Mouse (Mus musculus) midbrain, embryonic 16.5 days (tissue): Measurements from ENCODE around the gene Spast. TPM values are rescaled to one million over a fixed set of nuclear protein-coding genes. Genes with fewer than 3 reads are reported as not detected.

ENCODE experiments used
- ATAC-seq: fragments of 200-750 bp; cut with Nextera tagmentation; 2 replicates; pipeline ENCODE4 v1.8.0; 2017; ENCODE audit warnings: moderate TSS enrichment
- H3K27ac ChIP-seq: fragments of 300-500 bp; sonication (generic); 2 replicates; pipeline ENCODE4 v1.5.1; 2014; ENCODE audit warnings: mild to moderate bottlenecking, low read length, mixed read lengths
- H3K27me3 ChIP-seq: fragments of 300-500 bp; sonication (generic); 2 replicates; pipeline ENCODE4 v1.6.1; 2014; ENCODE audit warnings: low read depth, low read length, mixed read lengths; ENCODE audit not compliant: control insufficient read depth, insufficient read depth
- H3K36me3 ChIP-seq: fragments of 300-500 bp; sonication (generic); 2 replicates; pipeline ENCODE4 v1.6.1; 2014; ENCODE audit warnings: mild to moderate bottlenecking, low read length, moderate library complexity, mixed read lengths; ENCODE audit not compliant: control insufficient read depth, insufficient read depth
- H3K4me1 ChIP-seq: fragments of 300-500 bp; sonication (generic); 2 replicates; pipeline ENCODE4 v1.6.1; 2014; ENCODE audit warnings: mild to moderate bottlenecking, low read length, mixed read lengths; ENCODE audit not compliant: control insufficient read depth, insufficient read depth
- H3K4me2 ChIP-seq: fragments of 300-500 bp; sonication (generic); 2 replicates; pipeline ENCODE4 v1.6.1; 2014; ENCODE audit warnings: mild to moderate bottlenecking, low read length, mixed read lengths
- H3K4me3 ChIP-seq: fragments of 300-500 bp; sonication (generic); 2 replicates; pipeline ENCODE4 v1.5.1; 2014; ENCODE audit warnings: low read depth, mild to moderate bottlenecking, low read length, moderate library complexity, mixed read lengths
- H3K9ac ChIP-seq: fragments of 300-500 bp; sonication (generic); 2 replicates; pipeline ENCODE4 v1.6.1; 2014; ENCODE audit warnings: low read depth, low read length, mixed read lengths
- H3K9me3 ChIP-seq: fragments of 300-500 bp; sonication (generic); replicated peaks from 2 replicates; pipeline ENCODE4 v1.6.1; 2014; ENCODE audit warnings: mild to moderate bottlenecking, low read length, mixed read lengths; ENCODE audit not compliant: control insufficient read depth, poor library complexity, severe bottlenecking
- WGBS: fragments of 180-500 bp; shearing (Covaris S2); extraction: QIAGEN DNeasy Blood & Tissue Kit; methylation state at CpG from one replicate; pipeline ENCODE4 v1.1.7; 2014; 5-methylcytosine and 5-hydroxymethylcytosine counted together
- polyA plus RNA-seq: library from polyadenylated mRNA; unstranded; fragments of >200 nt; fragmentation: Nextera tagmentation; extraction: Ambion mirVana; gene quantifications from 2 replicates; pipeline ENCODE4 v1.2.1, GENCODE M21; 2015

Spast gene
- polyA plus RNA-seq, 1 experiment from 2014 or later: 22.0 TPM

DNA sequence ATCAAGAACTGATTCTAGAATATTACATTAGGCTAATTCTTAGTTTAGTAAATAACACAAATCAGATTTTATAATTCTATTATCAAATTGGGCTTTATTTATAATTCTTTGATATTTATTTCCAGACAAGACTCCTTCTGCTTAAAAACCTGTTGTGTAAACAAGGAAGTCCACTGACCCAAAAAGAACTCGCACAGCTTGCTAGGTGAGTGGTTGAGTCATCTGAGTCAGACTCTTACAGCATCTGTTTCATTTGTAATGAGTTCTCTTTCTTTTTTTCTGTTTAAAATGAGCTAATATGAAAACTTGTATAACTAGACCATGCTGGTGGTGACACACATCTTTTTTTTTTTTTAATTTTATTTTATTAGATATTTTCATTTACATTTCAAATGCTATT, 38.1 kb downstream of the Spast start:
- 98% methylated on average over 1 of the region's 1 CpGs for WGBS
- peaks cover 37% of the 10 kb centered on the region for H3K36me3 ChIP-seq

DNA sequence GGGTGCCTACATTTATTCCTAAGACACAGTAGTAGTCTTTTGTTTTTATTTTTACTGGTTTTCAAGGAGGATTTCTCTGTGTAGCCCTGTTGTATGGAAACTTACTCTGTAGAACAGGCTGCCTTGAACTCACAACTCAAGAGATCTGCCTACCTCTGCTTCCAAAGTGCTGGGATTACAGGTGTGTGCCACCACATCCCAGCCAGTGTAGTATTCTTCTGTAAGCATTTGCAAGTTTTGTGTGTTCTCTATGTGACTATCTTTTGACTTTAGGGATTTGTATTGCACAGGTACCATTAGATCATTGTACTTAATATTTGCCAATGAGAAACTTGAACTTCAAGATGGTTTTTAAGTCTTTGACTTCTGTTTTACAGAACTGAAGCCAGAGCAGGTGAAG, 47.9 kb downstream of the Spast start:
- Histone ChIP-seq H3K9ac (no peak overlapping the region), H3K4me2 (no peak overlapping the region), H3K27me3 (no peaks in the 10 kb centered on the region), H3K4me1 (no peaks in the 10 kb centered on the region), H3K27ac (no peak overlapping the region), H3K36me3 (peaks cover 36% of the 10 kb centered on the region), H3K4me3 (no peak overlapping the region), H3K9me3 (no peaks in the 10 kb centered on the region)
- ATAC-seq: no peak

More for the DNA sequence above, 38.1 kb downstream of the Spast start:
- Histone ChIP-seq H3K27ac (no peak overlapping the region), H3K27me3 (no peaks in the 10 kb centered on the region), H3K4me3 (no peak overlapping the region), H3K9me3 (no peaks in the 10 kb centered on the region), H3K4me2 (no peak overlapping the region), H3K9ac (no peak overlapping the region), H3K4me1 (no peaks in the 10 kb centered on the region)
- ATAC-seq: no peak

DNA sequence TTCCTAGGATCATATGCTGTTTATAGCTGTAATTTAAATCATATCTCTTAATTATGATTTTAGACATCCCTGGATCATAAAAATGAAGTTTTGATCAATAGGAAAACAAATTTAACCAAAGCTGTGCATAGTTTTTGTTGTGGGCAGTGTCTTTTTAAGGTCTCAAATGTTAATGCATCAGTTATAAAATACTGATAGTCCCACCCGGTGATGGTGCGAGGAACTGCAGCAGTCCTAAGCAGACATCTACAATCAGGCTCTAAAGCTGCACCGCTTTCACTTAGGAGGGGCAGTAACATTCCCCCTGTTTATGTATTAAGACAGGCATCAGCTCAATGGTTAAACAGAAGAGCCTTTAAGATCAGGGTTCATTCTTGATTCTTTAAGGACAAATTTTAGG, 51.1 kb downstream of the Spast start:
- Histone ChIP-seq H3K4me3 (no peak overlapping the region), H3K9ac (no peak overlapping the region), H3K36me3 (peaks cover 16% of the 10 kb centered on the region), H3K4me2 (no peak overlapping the region), H3K27me3 (no peaks in the 10 kb centered on the region), H3K27ac (no peak overlapping the region), H3K9me3 (no peaks in the 10 kb centered on the region), H3K4me1 (no peaks in the 10 kb centered on the region)
- ATAC-seq: no peak
- WGBS: 83% methylated on average over 3 of the region's 3 CpGs

DNA sequence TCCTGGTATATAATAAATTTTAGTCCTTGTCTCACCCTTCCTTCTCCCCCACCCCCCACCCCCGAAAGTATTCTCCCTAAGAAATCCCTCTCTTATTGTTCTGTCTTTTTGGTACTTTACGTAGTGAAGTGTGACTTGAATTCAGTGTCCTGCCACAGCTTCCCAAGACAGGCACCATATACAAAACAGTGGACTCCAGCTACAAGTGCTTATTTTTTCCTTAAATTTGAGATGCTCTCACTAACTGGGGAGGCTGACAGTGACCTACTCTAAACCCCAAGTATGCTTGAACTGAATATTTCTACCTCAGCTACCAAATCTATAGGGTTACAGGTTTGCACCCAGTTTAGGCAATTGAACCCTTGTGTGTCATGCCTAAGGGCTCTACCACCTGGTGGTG, 55.6 kb downstream of the Spast start:
- H3K4me1 ChIP-seq: peaks cover 8% of the 10 kb centered on the region; the same call in 1 of the 2 replicates
- WGBS: 71% methylated on average over 2 of the region's 2 CpGs
- H3K4me2 ChIP-seq: no peak overlapping the region
- H3K9me3 ChIP-seq: no peaks in the 10 kb centered on the region
- no peaks in the 10 kb centered on the region for H3K36me3 ChIP-seq
- H3K27ac ChIP-seq: no peak overlapping the region
- H3K4me3 ChIP-seq: no peak overlapping the region
- ATAC-seq: no peak
- H3K27me3 ChIP-seq: no peaks in the 10 kb centered on the region
- H3K9ac ChIP-seq: no peak overlapping the region

DNA sequence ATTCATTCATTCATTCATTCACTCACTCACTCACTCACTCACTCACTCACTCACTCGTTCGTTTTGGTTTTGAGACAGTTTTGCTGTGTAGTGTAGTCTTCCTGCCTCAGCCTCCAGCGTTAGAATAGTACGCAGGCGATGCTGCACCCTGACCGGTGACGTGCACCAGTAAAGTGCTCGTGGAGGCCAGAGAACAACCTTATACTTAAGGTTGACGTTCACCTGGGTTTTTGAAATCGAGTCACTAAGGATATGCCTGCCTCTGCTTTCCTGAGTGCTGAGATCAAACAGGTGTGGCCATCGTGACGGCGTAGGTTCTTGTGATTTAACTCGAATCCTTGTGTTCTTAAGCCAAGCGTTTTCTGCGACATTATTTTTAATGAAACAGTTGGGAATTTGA, 56.1 kb downstream of the Spast start:
- peak overlapping the region; percentile 35 for H3K27ac ChIP-seq
- WGBS: 34% methylated on average over 16 of the region's 16 CpGs
- ATAC-seq: peak; percentile 49

DNA sequence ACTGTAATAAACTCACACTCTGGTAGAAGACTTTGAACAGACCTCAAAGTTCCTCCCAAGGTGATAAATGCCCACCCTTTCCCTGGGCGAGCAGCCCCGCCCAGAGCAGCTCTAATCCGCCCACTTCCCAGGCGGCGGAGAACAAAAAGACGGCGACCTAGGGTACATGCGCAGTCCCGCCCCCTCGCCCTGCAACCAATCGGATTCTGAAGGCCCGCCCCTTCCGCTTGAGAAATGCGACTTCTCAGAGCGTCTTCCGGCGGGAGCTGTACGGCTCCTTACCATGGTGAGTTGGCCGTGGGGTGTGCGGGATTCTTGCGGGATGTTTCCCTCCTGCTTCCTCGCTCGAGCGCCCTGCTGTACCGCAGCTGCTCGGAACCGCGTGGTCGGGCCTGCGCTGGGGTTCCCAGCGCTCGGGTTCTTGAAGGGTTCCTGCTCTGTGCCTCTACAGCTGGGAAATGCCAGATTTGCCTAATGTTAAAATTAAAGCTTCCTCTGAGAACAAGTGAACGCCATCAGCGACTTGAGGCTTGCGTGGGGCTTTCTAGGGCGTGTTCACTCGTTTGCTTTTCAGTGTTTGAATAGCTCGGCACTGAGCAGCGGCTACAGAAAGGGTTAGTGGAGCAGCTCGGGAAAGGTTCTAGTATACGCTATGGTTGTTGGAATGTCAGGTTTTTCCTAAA, 56.7 kb downstream of the Spast start, which contains the start of gene Slc30a6:
Gene Slc30a6 (plus strand): TSS at position 226 of the 683 bp plus-strand sequence.
- H3K27me3 ChIP-seq: no peaks in the 10 kb centered on the region
- WGBS: under 1% methylated on average over 41 of the region's 41 CpGs
- peak within 1 kb of the TSS; percentile 58 for H3K4me2 ChIP-seq
- peaks cover 8% of the 10 kb centered on the region; the same call in 1 of the 2 replicates for H3K4me1 ChIP-seq
- H3K9me3 ChIP-seq: no peaks in the 10 kb centered on the region
- H3K9ac ChIP-seq: peak within 1 kb of the TSS; percentile 85
- H3K4me3 ChIP-seq: peak within 1 kb of the TSS; percentile 83
- H3K36me3 ChIP-seq: no peaks in the 10 kb centered on the region
- ATAC-seq: peak; percentile 99
- H3K27ac ChIP-seq: peak within 1 kb of the TSS; percentile 90

More for the DNA sequence above, 56.1 kb downstream of the Spast start:
- H3K9ac ChIP-seq: peak overlapping the region; percentile 3; the same call in 1 of the 2 replicates
- H3K9me3 ChIP-seq: no peaks in the 10 kb centered on the region
- peak overlapping the region; percentile 83 for H3K4me3 ChIP-seq
- no peaks in the 10 kb centered on the region for H3K27me3 ChIP-seq
- H3K4me1 ChIP-seq: peaks cover 8% of the 10 kb centered on the region; the same call in 1 of the 2 replicates
- no peaks in the 10 kb centered on the region for H3K36me3 ChIP-seq
- H3K4me2 ChIP-seq: peak overlapping the region; percentile 46

DNA sequence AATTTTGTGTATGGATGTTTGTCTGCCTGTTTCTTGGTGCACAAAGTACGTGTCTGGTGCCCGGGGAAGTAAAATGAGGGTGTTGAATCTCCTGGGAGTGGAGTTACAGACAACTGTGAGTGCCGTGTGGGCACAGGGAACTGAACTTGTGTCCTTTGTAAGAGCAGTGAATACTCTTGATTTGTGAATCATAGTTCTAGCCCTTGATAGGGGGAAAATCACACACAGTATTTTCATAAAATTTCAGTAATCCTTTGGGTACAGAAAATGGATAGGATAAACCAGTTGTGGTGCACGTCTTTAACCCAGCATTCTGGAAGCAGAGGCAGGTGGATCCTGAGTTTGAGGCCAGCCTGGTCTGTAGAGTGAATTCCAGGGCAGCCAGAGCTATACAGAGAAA, 58.0 kb downstream of the Spast start:
- no peak overlapping the region for H3K4me3 ChIP-seq
- WGBS: 83% methylated on average over 4 of the region's 4 CpGs
- peaks cover 8% of the 10 kb centered on the region; the same call in 1 of the 2 replicates for H3K4me1 ChIP-seq
- H3K4me2 ChIP-seq: peak overlapping the region; percentile 58
- H3K9ac ChIP-seq: no peak overlapping the region
- H3K36me3 ChIP-seq: no peaks in the 10 kb centered on the region
- H3K27me3 ChIP-seq: no peaks in the 10 kb centered on the region
- no peak for ATAC-seq
- H3K27ac ChIP-seq: no peak overlapping the region
- no peaks in the 10 kb centered on the region for H3K9me3 ChIP-seq

DNA sequence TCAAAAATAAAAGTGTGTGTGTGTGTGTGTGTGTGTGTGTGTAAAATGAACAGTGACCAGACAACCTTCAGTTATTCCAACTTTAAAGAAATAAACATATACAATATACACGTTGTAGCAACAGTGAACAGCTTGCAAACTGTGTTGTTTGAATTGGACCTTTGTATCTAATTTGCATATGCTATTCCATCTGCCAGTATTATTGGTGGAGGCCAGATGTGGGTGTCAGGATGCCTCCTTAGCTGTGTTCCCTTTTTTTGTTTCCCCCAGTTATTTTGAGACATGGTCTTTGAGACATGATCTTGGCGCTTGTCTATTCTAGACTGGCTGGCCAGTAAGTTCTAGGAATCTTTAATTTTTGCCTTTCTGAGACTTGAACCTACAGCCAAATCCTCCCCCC, 58.4 kb downstream of the Spast start:
- ATAC-seq: no peak
- WGBS: 86% methylated on average over 2 of the region's 2 CpGs
- H3K9me3 ChIP-seq: no peaks in the 10 kb centered on the region

DNA sequence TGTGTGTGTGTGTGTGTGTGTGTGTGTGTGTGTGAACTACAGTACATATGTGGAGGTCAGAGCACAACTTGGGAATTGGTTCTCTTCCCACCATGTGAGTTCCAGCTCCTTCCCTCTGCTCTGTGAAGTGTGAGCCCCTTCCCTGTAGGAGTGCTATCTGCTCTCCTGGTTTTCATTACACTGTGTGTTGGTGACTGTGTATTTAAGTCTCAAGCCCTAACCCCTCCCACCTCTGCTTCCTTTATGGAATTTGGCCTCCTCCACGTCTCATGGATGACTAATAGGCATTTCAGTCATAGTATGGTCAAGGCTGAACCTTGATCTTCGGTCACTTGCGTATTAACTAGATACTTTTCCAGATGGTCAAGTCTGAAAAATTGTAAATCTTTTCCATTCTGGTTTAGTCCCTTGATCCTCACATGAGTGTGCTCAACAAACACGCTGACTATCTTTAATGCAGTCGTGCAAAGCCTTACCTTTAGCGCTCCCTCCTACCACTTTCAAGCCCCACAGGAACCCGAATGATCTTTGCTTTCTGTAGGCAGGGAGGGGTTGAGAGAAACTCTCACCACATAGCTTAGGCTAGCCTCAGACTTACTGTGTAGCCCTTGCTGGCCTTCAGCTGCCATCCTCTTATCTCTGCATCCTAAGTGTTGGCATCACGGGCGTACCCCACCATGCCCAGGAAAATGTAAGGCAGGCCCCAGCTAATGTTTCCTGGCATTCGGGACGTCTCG, 63.9 kb downstream of the Spast start:
- Histone ChIP-seq H3K36me3 (peaks cover 33% of the 10 kb centered on the region), H3K4me2 (no peak overlapping the region), H3K4me1 (no peaks in the 10 kb centered on the region), H3K9ac (no peak overlapping the region), H3K27ac (no peak overlapping the region), H3K27me3 (no peaks in the 10 kb centered on the region), H3K9me3 (no peaks in the 10 kb centered on the region), H3K4me3 (no peak overlapping the region)
- ATAC-seq: no peak
- 95% methylated on average over 12 of the region's 12 CpGs for WGBS

More for the DNA sequence above, 58.4 kb downstream of the Spast start:
- Histone ChIP-seq H3K27ac (no peak overlapping the region), H3K27me3 (no peaks in the 10 kb centered on the region), H3K4me1 (peaks cover 8% of the 10 kb centered on the region; the same call in 1 of the 2 replicates), H3K4me2 (no peak overlapping the region), H3K9ac (no peak overlapping the region), H3K36me3 (peaks cover 4% of the 10 kb centered on the region), H3K4me3 (no peak overlapping the region)
